Mouse (Mus musculus): ENCODE results near the gene Cdk14.

The Cdk14 gene

DNA sequence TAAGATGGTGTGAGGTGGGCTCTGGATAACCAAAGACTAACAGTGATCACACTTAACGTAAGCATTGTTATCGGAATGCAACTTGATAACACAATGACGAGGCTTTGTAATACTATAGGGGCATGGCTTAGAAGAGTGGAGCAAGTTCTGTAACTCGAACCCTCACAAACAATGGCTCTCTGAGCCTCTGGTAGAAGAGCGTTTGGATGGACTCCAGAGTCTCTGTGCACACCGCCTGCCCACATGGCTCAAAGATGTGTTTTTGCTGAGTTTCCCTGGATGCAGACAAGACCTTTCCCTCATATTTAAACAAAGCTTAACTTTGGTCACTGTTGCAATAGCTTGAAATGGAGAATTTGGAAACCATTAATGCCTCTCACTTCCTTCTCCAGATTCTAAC, 145.8 kb downstream of the Cdk14 start:
- Histone ChIP-seq H3K4me3 (replicated peaks; ENCODE audit: low read length) (no peak overlapping the region), H3K36me3 (ENCODE audit: insufficient read depth, low read length) (no peaks in the 10 kb centered on the region), H3K4me1 (replicated peaks; ENCODE audit: low read depth, low read length) (no peaks in the 10 kb centered on the region), H3K9me3 (ENCODE audit: low read length) (no peaks in the 10 kb centered on the region), H3K27me3 (ENCODE audit: insufficient read depth, low read length) (no peaks in the 10 kb centered on the region)
- TF ChIP-seq CTCF (conservative IDR thresholded peaks at IDR 0.05; ENCODE audit: low read length), result no peak
- TF ChIP-seq POU5F1 (IDR thresholded peaks at IDR 0.05; ENCODE audit: borderline replicate concordance, low read length), result no peak
- no peak for TF ChIP-seq NANOG (IDR thresholded peaks at IDR 0.05; ENCODE audit: borderline replicate concordance, low read length)

DNA sequence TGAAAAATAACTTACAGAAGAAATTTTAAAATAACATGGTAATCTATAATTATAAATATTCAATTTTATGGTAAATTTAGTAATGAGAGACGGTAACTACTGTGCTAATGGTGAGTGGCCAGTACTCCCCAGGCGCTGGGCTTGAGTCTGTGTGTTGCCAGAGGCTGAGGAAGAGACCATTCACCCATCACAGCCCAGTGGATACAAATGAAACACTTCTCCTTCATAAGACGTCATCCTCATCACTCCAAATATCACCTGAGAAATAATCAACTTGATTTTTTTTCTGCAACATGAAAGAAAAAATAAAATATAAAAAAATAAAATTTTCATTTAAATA, 153.4 kb downstream of the Cdk14 start:
- H3K4me3 ChIP-seq (replicated peaks; ENCODE audit: low read length), result no peak overlapping the region
- TF ChIP-seq CTCF (conservative IDR thresholded peaks at IDR 0.05; ENCODE audit: low read length) (no peak), POU5F1 (IDR thresholded peaks at IDR 0.05; ENCODE audit: borderline replicate concordance, low read length) (no peak), NANOG (IDR thresholded peaks at IDR 0.05; ENCODE audit: borderline replicate concordance, low read length) (no peak)
- H3K9me3 ChIP-seq (ENCODE audit: low read length), result no peaks in the 10 kb centered on the region
- no peaks in the 10 kb centered on the region for H3K27me3 ChIP-seq (ENCODE audit: insufficient read depth, low read length)
- no peaks in the 10 kb centered on the region for H3K36me3 ChIP-seq (ENCODE audit: insufficient read depth, low read length)
- no peaks in the 10 kb centered on the region for H3K4me1 ChIP-seq (replicated peaks; ENCODE audit: low read depth, low read length)

DNA sequence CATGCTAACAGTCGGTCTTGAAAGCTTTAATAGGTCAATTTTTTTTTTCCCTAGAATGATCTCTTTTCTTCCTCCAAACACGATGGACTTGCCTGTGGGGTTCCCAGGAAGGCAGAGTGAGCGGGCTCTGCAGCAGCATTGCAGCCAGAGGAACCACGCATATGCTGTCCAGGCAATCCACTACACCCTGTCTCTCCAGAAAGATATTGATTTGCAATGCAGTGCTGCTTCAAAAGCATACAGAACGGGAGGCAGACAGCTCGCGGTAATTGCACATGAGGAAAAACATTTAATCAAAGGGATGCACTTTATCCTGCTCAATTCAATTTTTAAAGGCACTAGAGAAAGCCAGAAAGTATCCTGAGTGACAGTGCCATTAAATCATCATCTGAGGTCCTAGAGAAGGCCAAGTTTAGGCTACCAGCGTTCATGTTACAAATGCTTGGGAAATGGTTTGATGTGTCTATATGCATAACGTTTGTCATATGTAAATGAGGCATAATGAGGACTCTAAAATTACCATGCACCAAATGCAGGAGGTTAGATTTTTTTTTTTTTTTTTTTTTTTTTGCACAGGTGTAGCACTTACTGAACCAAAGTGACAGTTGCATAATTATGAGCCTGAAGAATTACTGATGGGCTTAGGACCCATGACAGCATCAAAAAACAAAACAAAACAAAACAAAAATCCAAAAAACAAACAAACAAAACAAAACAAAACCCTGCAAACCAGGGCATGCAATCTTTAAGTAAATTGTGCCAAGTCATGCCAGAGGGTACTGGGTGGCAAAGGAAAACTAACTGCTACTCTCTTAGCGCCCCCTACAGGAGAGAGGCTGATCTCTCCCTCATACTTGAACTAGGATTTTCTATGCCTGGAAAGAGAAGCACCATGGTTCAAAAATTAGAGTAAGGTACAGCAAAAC, 154.0 kb downstream of the Cdk14 start:
- Histone ChIP-seq H3K9me3 (ENCODE audit: low read length) (no peaks in the 10 kb centered on the region), H3K4me3 (replicated peaks; ENCODE audit: low read length) (no peak overlapping the region), H3K36me3 (ENCODE audit: insufficient read depth, low read length) (no peaks in the 10 kb centered on the region), H3K27me3 (ENCODE audit: insufficient read depth, low read length) (no peaks in the 10 kb centered on the region), H3K4me1 (replicated peaks; ENCODE audit: low read depth, low read length) (no peaks in the 10 kb centered on the region)
- TF ChIP-seq NANOG (IDR thresholded peaks at IDR 0.05; ENCODE audit: borderline replicate concordance, low read length), result no peak
- TF ChIP-seq CTCF (conservative IDR thresholded peaks at IDR 0.05; ENCODE audit: low read length), result peak; percentile 72
- no peak for TF ChIP-seq POU5F1 (IDR thresholded peaks at IDR 0.05; ENCODE audit: borderline replicate concordance, low read length)

DNA sequence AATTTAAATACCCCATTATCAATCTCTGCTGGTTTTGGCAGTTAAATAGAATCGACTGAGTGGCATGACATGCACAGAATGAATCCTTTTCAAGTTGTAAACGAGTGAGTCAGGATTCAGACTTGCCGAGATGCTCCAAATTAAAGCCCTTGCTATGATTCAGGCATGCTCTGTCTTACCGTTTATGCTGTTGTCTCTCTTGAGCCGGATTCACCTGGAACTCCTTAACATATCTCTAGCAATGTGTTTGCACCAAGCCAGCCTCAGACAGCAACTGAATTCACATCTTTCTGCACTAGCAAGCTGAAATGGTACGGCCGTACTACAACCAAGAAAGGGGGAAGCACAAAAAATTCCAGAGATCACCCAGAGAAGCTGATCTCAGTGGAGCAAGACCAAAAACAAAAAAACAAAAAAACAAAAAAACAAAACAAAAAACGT, 154.7 kb downstream of the Cdk14 start:
- Histone ChIP-seq H3K4me3 (replicated peaks; ENCODE audit: low read length) (no peak overlapping the region), H3K4me1 (replicated peaks; ENCODE audit: low read depth, low read length) (no peaks in the 10 kb centered on the region), H3K27me3 (ENCODE audit: insufficient read depth, low read length) (no peaks in the 10 kb centered on the region), H3K36me3 (ENCODE audit: insufficient read depth, low read length) (no peaks in the 10 kb centered on the region), H3K9me3 (ENCODE audit: low read length) (no peaks in the 10 kb centered on the region)
- TF ChIP-seq NANOG (IDR thresholded peaks at IDR 0.05; ENCODE audit: borderline replicate concordance, low read length), result no peak

DNA sequence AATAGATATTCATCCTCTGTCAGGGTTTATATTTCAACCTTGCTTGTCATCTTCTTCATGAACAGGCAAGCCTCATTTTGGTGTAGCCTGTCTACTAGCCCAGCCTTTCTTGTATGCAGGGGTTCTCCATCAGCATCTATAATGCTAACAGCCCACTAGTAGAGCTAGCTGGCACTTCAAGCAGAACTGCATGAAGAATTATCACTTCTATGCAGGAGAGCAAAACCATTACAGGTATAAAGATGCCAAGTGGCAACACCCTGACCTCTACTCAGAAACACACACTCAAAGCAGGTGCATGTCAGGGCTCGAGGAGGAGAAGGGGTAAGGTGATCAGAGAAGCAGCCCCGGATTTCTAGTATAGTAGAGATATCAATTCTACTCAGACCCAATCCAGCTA, 155.4 kb downstream of the Cdk14 start:
- Histone ChIP-seq H3K36me3 (ENCODE audit: insufficient read depth, low read length) (no peaks in the 10 kb centered on the region), H3K4me1 (replicated peaks; ENCODE audit: low read depth, low read length) (no peaks in the 10 kb centered on the region), H3K4me3 (replicated peaks; ENCODE audit: low read length) (no peak overlapping the region), H3K27me3 (ENCODE audit: insufficient read depth, low read length) (no peaks in the 10 kb centered on the region), H3K9me3 (ENCODE audit: low read length) (no peaks in the 10 kb centered on the region)
- TF ChIP-seq POU5F1 (IDR thresholded peaks at IDR 0.05; ENCODE audit: borderline replicate concordance, low read length) (no peak), NANOG (IDR thresholded peaks at IDR 0.05; ENCODE audit: borderline replicate concordance, low read length) (no peak), CTCF (conservative IDR thresholded peaks at IDR 0.05; ENCODE audit: low read length) (no peak)

DNA sequence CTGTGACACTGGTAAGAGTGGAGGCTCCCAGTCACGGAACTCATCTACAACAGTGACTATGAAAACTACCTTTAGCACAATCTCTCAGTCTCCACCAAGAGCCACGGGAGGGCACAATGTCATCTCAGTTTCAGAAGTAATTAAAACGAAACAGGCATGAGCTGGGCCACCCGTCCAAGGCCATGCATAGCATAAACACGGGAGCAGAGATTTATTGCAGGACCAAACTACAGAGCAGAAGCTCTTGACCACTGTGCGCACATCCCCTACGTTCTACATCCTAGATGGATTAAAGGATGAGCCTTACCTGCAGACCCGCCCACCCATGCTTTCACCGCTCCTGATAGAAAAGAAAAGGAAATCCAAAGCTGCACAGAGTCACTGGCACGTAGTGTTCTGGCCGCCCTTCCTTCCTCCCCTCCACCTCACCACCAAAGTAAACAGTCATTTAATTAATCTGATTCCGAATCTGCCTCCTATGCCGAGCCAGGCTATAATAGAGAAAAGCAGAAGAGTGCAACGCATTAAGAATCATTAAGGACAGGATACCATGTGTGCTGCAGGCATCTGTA, 158.3 kb downstream of the Cdk14 start:
- H3K36me3 ChIP-seq (ENCODE audit: insufficient read depth, low read length), result no peaks in the 10 kb centered on the region
- H3K9me3 ChIP-seq (ENCODE audit: low read length), result no peaks in the 10 kb centered on the region
- no peak overlapping the region for H3K4me3 ChIP-seq (replicated peaks; ENCODE audit: low read length)
- TF ChIP-seq NANOG (IDR thresholded peaks at IDR 0.05; ENCODE audit: borderline replicate concordance, low read length), result no peak
- no peak for TF ChIP-seq CTCF (conservative IDR thresholded peaks at IDR 0.05; ENCODE audit: low read length)
- TF ChIP-seq POU5F1 (IDR thresholded peaks at IDR 0.05; ENCODE audit: borderline replicate concordance, low read length), result no peak
- H3K4me1 ChIP-seq (replicated peaks; ENCODE audit: low read depth, low read length), result no peaks in the 10 kb centered on the region
- no peaks in the 10 kb centered on the region for H3K27me3 ChIP-seq (ENCODE audit: insufficient read depth, low read length)

DNA sequence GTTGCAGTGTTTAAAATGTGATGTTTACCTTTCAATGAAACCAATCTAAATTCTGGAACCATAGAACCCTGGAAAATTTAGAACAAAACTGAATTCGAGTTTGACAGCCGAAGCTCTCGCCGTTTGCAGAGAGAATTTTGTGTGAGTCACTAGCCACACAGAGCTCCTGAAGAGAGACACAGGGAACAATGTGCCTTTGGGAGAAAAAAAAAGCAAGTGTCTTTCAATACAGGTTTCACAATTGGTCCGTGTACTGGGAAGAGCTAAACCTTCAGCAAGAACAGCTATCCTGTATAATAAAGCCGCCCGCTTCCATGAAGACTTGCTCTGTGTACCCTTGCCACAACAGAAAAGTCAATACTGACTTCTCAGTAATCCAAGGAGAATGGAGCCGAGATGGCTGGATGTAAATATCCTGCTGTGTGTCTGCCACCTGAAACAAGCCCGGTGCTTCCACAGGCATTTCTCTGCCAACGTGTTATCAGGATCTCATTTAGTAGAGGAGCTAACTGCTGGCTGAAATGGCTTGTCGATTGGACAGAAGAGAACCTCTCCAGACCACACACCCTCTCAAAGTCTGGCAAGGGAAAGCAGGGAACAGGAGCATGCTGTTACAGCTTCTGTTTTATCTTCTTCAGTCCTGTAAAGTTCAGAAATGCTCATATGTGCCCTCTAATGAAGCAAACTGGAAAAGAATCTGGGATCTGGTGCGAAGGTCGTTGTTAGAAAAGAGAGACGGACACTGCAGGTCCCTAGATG, 159.0 kb downstream of the Cdk14 start:
- H3K4me1 ChIP-seq (replicated peaks; ENCODE audit: low read depth, low read length), result no peaks in the 10 kb centered on the region
- no peaks in the 10 kb centered on the region for H3K9me3 ChIP-seq (ENCODE audit: low read length)
- no peaks in the 10 kb centered on the region for H3K27me3 ChIP-seq (ENCODE audit: insufficient read depth, low read length)
- TF ChIP-seq NANOG (IDR thresholded peaks at IDR 0.05; ENCODE audit: borderline replicate concordance, low read length) (no peak), CTCF (conservative IDR thresholded peaks at IDR 0.05; ENCODE audit: low read length) (no peak), POU5F1 (IDR thresholded peaks at IDR 0.05; ENCODE audit: borderline replicate concordance, low read length) (no peak)
- no peak overlapping the region for H3K4me3 ChIP-seq (replicated peaks; ENCODE audit: low read length)
- H3K36me3 ChIP-seq (ENCODE audit: insufficient read depth, low read length), result no peaks in the 10 kb centered on the region

DNA sequence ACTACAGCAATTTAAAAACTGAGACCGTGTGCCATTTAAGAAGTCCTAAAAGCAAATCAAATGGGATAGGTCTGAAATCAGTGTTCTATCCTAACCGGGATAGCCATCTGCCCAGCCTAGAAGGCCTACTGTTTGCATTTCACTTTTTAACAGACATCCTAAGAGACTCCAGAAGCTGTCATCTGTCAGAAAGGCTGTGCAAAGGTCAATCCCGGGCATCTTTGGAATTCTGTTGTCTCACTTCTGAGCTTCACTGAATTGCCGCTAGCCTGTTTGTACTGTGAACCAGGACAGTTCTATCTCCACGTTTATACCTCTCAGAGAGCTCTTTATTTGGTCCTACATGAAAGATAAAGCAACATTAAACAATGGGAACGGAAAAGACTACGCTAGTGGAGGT, 159.8 kb downstream of the Cdk14 start:
- H3K36me3 ChIP-seq (ENCODE audit: insufficient read depth, low read length), result no peaks in the 10 kb centered on the region

More for the DNA sequence above, 159.8 kb downstream of the Cdk14 start:
- no peak for TF ChIP-seq NANOG (IDR thresholded peaks at IDR 0.05; ENCODE audit: borderline replicate concordance, low read length)
- no peak for TF ChIP-seq POU5F1 (IDR thresholded peaks at IDR 0.05; ENCODE audit: borderline replicate concordance, low read length)
- TF ChIP-seq CTCF (conservative IDR thresholded peaks at IDR 0.05; ENCODE audit: low read length), result no peak
- Histone ChIP-seq H3K4me3 (replicated peaks; ENCODE audit: low read length) (no peak overlapping the region), H3K4me1 (replicated peaks; ENCODE audit: low read depth, low read length) (no peaks in the 10 kb centered on the region), H3K9me3 (ENCODE audit: low read length) (no peaks in the 10 kb centered on the region), H3K27me3 (ENCODE audit: insufficient read depth, low read length) (no peaks in the 10 kb centered on the region)

Data from E14TG2a.4 (cell line).